Mouse (Mus musculus): ENCODE measurements at regions not wholly inside any gene's neighbourhood (a gene's known extent, or its start where the extent isn't known, plus 50 kb on each side); places are given as distances from the start of the nearest gene placed in this dataset.

- Histone ChIP-seq H3K4me3 (peak overlapping the region; percentile 58), H3K36me3 (no peaks in the 10 kb centered on the region), H3K27me3 (ENCODE audit: insufficient read depth, poor library complexity, severe bottlenecking) (no peaks in the 10 kb centered on the region), H3K4me1 (replicated peaks) (peaks cover 21% of the 10 kb centered on the region), H3K27ac (peak overlapping the region; percentile 90), H3K9me3 (peaks cover 5% of the 10 kb centered on the region; the same call in 1 of the 2 replicates)
- 32% methylated on average over 5 of the region's 5 CpGs for WGBS
- DNase-seq (ENCODE audit: low spot score): peak; percentile 26
Observed at GRCm38 (mm10) chr1:177321655-177322306, 63.8 kb upstream of the Akt3 start.

GRCm38 (mm10) chr1:177308213-177308872 lies 50.3 kb upstream of the Akt3 start:
- no peak for DNase-seq (ENCODE audit: low spot score)
- Histone ChIP-seq H3K27ac (no peak overlapping the region; the same call in 1 of the 2 replicates), H3K4me1 (replicated peaks) (peaks cover 9% of the 10 kb centered on the region), H3K36me3 (no peaks in the 10 kb centered on the region), H3K27me3 (ENCODE audit: insufficient read depth, poor library complexity, severe bottlenecking) (no peaks in the 10 kb centered on the region), H3K4me3 (no peak overlapping the region), H3K9me3 (no peaks in the 10 kb centered on the region)
- 39% methylated on average over 5 of the region's 5 CpGs for WGBS

Measured in hindbrain, embryonic 10.5 days (tissue).